Mouse (Mus musculus): ENCODE data around the gene Mst1r.

GRCm38 (mm10) chr9:107901627-107901914, 5.1 kb upstream of the Mst1r start:
- TF ChIP-seq CTCF (IDR thresholded peaks at IDR 0.05; ENCODE audit: extremely low read depth, insufficient read depth, insufficient read length, insufficient replicate concordance) (no peak), POLR2A (IDR thresholded peaks at IDR 0.05; ENCODE audit: low read depth, low read length) (no peak)
